Mouse (Mus musculus) T-cell, adult 2 months (primary cell): ENCODE data around the gene Gpr26.

Experiments used
- DNase-seq: peaks from one replicate; pipeline ENCODE4 v3.0.0; 2022; ENCODE audit warnings: low spot score

Gpr26 gene

DNA sequence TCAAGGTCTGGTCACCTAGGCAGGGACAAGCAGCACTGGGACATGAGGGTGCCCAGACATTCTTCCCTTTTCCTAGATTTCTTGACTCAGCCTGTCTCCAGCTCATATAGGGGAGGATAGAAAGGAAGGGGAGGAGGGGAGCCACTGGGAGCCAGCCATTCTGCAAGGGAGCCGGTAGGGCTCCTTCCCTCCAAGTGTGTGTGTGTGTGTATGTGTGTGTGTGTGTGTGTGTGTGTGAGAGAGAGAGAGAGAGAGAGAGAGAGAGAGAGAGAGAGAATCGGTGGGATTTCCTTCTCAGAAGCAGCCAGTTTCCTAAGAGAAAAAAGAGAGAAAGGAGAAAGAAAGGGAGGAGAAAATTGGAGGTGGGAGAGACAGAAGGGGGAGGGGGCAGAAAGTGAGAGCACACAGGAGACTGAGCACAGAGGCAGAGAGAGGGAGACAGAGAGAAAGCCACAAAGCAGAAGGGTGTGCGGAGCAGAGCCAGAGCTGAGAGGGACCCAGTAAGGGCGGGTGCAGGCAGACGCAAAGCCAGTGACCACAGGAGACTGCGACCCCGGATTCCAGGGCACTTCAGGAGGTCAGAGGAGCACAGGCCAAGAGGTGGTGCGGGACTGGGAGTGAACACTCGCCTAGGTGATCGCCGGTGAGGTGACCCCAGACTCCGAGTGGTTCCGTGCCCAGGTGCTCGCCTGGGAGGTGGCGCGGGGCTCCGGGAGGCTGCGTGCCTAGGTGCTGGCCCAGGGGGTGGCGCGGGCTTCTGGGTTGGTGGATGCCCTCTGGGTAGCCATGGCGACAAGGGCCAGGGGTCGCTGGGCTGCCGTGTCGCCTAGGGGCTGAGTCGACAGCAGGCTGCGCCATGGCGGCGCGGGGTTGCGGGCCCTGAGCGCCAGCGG is at the start of gene Gpr26:
Gene Gpr26 (plus strand): TSS at position 438 of the 893 bp plus-strand sequence.
- DNase-seq = no peak

GRCm38 (mm10) chr7:131917384-131917783 is 48.9 kb upstream of the Gpr26 start:
- no peak for DNase-seq

- DNase-seq = no peak
These were observed 38.8 kb upstream of the Gpr26 start for GRCm38 (mm10) chr7:131927288-131928050.

DNA sequence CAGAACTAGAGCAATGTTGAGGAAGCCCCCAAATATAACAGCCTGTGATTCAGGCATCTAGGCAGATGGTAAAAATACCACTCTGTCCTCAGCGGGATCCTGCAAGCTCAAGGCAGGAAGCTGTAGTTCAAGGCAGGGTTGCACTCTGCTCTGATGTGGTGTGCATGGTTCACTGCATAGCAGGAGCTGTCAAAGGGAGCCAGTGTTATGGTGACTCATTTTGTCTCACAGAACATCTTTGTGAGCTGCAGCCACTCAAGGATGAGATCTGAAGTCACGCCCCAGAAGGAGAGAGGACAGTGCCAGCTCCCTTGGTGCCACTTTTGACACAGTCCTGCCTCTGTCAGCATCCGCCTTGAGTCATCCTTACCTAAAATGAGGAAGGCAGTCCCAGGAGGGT is 28.6 kb upstream of the Gpr26 start:
- no peak for DNase-seq

- no peak for DNase-seq
These were observed 15.1 kb upstream of the Gpr26 start for GRCm38 (mm10) chr7:131951131-131951530.

- no peak for DNase-seq
These were observed 12.9 kb upstream of the Gpr26 start for GRCm38 (mm10) chr7:131953402-131953801.

DNA sequence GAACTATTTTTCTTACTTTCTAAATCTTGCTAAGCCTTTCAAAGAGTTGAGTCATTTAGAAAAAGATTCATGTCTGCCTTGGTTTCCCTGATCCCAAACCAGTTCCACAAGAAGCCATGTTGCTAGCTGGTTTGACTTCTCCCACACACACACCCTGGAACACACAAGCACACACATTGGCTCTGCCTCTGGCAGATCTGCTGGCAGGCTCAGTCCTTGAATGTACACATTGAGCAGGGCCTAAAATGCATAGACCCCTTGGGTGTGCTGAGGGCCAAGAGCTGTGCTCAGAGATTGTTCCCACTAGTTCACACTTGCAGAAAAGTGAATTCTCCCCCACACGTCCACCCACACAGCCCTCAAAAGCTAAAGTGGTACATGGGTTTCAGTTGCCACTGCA is 7.6 kb upstream of the Gpr26 start:
- no peak for DNase-seq

- DNase-seq = no peak
These were observed 5.7 kb upstream of the Gpr26 start for GRCm38 (mm10) chr7:131960551-131960950.

GRCm38 (mm10) chr7:131966916-131967494 is 745 bp downstream of the Gpr26 start:
- DNase-seq = no peak

GRCm38 (mm10) chr7:131970255-131970654 is 4.0 kb downstream of the Gpr26 start:
- DNase-seq = no peak

GRCm38 (mm10) chr7:131975867-131976266 is 9.6 kb downstream of the Gpr26 start:
- no peak for DNase-seq

- no peak for DNase-seq
These were observed 12.3 kb downstream of the Gpr26 start for GRCm38 (mm10) chr7:131978609-131979008.

GRCm38 (mm10) chr7:131989056-131989455 is 22.8 kb downstream of the Gpr26 start:
- DNase-seq = no peak

GRCm38 (mm10) chr7:131992226-131992625 is 26.0 kb downstream of the Gpr26 start:
- no peak for DNase-seq

GRCm38 (mm10) chr7:131992873-131993272 is 26.6 kb downstream of the Gpr26 start:
- no peak for DNase-seq

GRCm38 (mm10) chr7:132005996-132006696 is 39.9 kb downstream of the Gpr26 start:
- DNase-seq = no peak

- DNase-seq = no peak
These were observed 42.7 kb downstream of the Gpr26 start for GRCm38 (mm10) chr7:132009002-132009401.

DNA sequence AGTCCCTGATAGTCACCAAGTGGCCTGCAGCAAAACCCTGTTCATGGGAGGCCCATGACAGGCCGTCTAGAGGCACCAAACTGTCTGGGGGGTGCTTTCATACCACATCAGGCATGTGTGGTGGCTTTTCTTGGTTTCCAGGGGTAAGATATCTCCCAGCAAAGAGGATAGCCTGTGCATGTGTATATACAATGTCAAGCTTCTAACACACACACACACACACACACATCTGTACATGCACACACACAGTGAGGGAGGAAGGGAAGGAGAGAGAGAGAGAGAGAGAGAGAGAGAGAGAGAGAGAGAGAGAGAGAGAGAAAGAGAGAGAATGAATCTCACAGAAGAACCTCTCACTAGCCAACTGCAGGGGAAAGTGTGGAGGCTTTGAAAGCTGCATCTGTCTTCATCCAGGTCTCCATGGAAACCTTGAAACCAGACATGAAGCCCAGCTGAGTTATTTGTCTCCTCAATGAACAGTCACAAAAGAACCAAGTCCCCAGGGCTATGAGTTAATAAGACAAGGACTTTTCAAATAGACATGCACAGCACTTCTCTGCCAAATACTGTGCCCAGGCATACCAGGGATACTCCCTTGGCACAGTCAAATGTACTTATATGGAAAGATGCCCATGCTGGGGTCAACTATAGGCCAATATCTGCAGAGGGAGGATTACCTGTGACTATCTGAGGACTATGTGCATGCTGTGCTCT is 46.9 kb downstream of the Gpr26 start:
- no peak for DNase-seq

DNA sequence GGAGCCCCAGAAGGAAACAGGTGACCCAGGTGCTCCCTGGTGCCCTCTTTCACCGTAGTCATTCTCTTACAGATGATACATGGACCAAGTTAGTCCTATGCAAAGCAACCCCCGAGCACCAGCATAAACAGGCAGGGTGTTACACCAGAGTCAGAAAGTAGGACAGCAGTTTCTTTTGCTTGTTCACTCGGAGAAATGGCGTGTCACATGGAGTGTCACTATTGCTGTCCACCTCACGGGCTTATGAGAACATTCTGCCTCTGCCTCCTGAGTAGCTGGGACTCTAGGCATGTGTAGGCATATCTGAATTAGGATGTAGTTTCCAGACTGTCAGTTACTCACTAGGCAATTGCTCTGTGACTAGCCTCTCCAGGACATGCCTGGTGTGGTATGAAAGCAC is 47.7 kb downstream of the Gpr26 start:
- DNase-seq = no peak

GRCm38 (mm10) chr7:132015193-132015592 is 48.9 kb downstream of the Gpr26 start:
- DNase-seq = no peak

DNA sequence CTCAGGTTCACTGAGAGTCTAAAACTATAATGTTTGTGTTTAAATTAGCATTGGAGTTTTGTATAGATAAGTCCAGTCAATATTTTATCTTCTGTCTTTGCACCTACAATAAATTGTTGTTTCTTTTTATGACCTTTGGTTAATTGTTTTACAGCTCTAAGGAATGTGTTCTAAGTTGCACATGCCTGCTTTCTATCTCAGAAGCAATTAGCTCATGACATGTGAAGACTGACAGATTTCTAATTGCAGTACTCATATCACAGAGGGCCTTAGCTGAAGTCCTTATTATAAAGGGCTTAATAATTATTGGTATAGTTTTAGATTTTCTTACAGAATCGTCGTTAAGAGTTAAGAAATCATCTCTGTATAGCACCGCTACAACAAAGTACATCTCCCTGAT is 49.7 kb downstream of the Gpr26 start:
- no peak for DNase-seq

DNA sequence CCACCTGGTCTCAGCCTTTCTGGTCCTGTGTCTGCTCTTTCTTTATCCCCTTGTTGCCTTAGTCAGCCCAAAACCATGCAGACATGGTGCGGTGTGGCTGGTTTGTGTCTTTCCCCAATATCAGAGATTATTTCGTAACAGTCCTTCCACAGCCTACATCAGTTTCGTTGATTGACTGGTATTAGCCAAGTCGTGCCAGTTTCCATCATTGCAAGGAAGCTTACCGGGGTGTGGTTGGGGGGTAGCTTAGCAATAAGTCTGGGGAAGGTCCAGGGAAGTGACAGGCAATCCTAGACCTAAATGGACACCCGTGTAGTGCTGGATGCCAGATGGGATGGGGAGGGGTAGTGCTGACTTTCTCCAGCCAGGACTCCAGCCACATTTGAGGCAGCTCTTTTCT is 59.3 kb downstream of the Gpr26 start:
- no peak for DNase-seq
